Mouse (Mus musculus) CD4-positive, CD25-positive, alpha-beta regulatory T cell, adult 4 months (primary cell): ENCODE data around the gene Sec14l3. TPM values are rescaled to one million over a fixed set of nuclear protein-coding genes. Genes with fewer than 3 reads are reported as not detected.

Experiments
- ATAC-seq: one replicate; pipeline ENCODE4 v1.8.0; 2017
- polyA plus RNA-seq, 2 experiments: library from polyadenylated mRNA; unstranded; fragments of 100-300 nt; shearing (Covaris generic); gene quantifications; one replicate each; pipeline ENCODE4 v1.2.1; 2017

Sec14l3 gene
- polyA plus RNA-seq, 2 experiments from 2014 or later, result not detected

- no peak for ATAC-seq
These were observed 3.6 kb upstream of the Sec14l3 start for GRCm38 (mm10) chr11:4060866-4061575.

GRCm38 (mm10) chr11:4062523-4062922 is 2.1 kb upstream of the Sec14l3 start:
- no peak for ATAC-seq

- no peak for ATAC-seq
These were observed 1.7 kb upstream of the Sec14l3 start for GRCm38 (mm10) chr11:4062981-4063380.

- ATAC-seq, result no peak
These were observed 5.0 kb downstream of the Sec14l3 start for GRCm38 (mm10) chr11:4069664-4070063.

- ATAC-seq, result no peak
These were observed 12.0 kb downstream of the Sec14l3 start for GRCm38 (mm10) chr11:4076633-4077032.

GRCm38 (mm10) chr11:4078267-4078933 is 13.8 kb downstream of the Sec14l3 start:
- no peak for ATAC-seq

- peak; percentile 57 for ATAC-seq
These were observed 15.6 kb downstream of the Sec14l3 start for GRCm38 (mm10) chr11:4080219-4080618.

GRCm38 (mm10) chr11:4083316-4084078 is 18.9 kb downstream of the Sec14l3 start:
- no peak for ATAC-seq

- ATAC-seq, result no peak
These were observed 21.6 kb downstream of the Sec14l3 start for GRCm38 (mm10) chr11:4086246-4086645.

GRCm38 (mm10) chr11:4087267-4087666 is 22.6 kb downstream of the Sec14l3 start:
- ATAC-seq, result no peak

- no peak for ATAC-seq
These were observed 29.1 kb downstream of the Sec14l3 start for GRCm38 (mm10) chr11:4093459-4094377.

GRCm38 (mm10) chr11:4094378-4095170 is 29.9 kb downstream of the Sec14l3 start:
- peak; percentile 27 for ATAC-seq

GRCm38 (mm10) chr11:4095171-4096053 is 30.8 kb downstream of the Sec14l3 start, which contains the start of gene Mtfp1:
Gene Mtfp1, minus strand, starts transcription at chr11:4095445.
- peak; percentile 21 for ATAC-seq

GRCm38 (mm10) chr11:4096054-4096984 is 31.7 kb downstream of the Sec14l3 start:
- peak; percentile 92 for ATAC-seq

- peak; percentile 3 for ATAC-seq
These were observed 32.5 kb downstream of the Sec14l3 start for GRCm38 (mm10) chr11:4097091-4097621.

- ATAC-seq, result no peak
These were observed 33.5 kb downstream of the Sec14l3 start for GRCm38 (mm10) chr11:4098120-4098519.

GRCm38 (mm10) chr11:4098816-4099215 is 34.2 kb downstream of the Sec14l3 start:
- no peak for ATAC-seq

- ATAC-seq, result no peak
These were observed 34.8 kb downstream of the Sec14l3 start for GRCm38 (mm10) chr11:4099447-4099846.

GRCm38 (mm10) chr11:4101851-4102250 is 37.2 kb downstream of the Sec14l3 start:
- ATAC-seq, result no peak
